Mouse (Mus musculus): ENCODE data around the gene Hpcal1.

- no peak for TF ChIP-seq POLR2A (IDR thresholded peaks at IDR 0.05; ENCODE audit: insufficient read depth, low read depth, low read length)
- TF ChIP-seq CTCF (IDR thresholded peaks at IDR 0.05; ENCODE audit: insufficient read depth, low read depth, low read length): no peak
These were observed 26.5 kb upstream of the Hpcal1 start for GRCm38 (mm10) chr12:17663991-17664635.

All from olfactory bulb, adult 2 months (tissue).